Mouse (Mus musculus): ENCODE data around the gene Cdc25a. TPM values are rescaled to one million over a fixed set of nuclear protein-coding genes. Genes with fewer than 3 reads are reported as not detected.

Cdc25a gene
- polyA plus RNA-seq, 1 experiment from 2014 or later: 8.6 TPM

DNA sequence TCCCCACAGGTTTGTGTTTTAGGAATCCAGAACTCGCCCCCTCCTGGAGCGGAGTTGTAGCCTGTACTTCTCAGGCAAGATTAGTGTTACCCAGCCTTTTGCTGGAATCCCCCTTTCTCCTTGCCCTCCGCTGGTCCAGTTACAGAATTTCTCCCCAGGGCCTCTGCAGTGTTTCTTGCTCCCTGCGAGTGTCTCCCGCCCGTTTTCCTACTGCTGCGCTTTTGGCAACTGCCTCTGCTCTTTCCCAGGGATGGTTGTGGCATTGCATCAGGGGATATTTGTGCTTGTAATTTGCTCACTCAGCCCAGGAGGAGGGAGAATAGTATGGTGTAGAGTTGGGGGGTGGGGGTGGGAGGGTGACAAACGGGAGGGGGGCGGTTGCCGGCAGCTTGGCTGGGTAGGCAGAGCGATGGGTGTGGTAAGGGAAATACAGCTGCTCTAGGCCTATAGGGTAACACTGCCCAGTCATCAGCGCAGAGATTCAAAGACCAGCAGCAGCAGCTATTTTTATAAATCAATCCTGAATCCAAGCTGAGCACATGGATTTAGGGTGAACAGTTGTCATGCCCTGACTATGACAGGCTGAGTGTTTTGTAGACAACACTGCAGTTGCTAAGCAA, 57.5 kb downstream of the Cdc25a start:
- WGBS: 3% methylated on average over 12 of the region's 12 CpGs
- peak overlapping the region; percentile 84 for H3K9ac ChIP-seq (replicated peaks; ENCODE audit: low read depth, low read length)
- H3K4me3 ChIP-seq (ENCODE audit: low read depth, low read length): peak overlapping the region; percentile 81
- no peak for ATAC-seq (ENCODE audit: low read depth)
- H3K27me3 ChIP-seq (ENCODE audit: control insufficient read depth, insufficient read depth, low read length): peaks cover 3% of the 10 kb centered on the region; the same call in 1 of the 2 replicates
- no peaks in the 10 kb centered on the region for H3K36me3 ChIP-seq (ENCODE audit: control insufficient read depth, insufficient read depth, low read length)
- H3K4me1 ChIP-seq (ENCODE audit: control insufficient read depth, insufficient read depth, low read length): peaks cover 9% of the 10 kb centered on the region; the same call in 1 of the 2 replicates
- peak overlapping the region; percentile 90; the same call in 1 of the 2 replicates for H3K27ac ChIP-seq (ENCODE audit: low read depth, low read length)
- peak overlapping the region; percentile 87 for H3K4me2 ChIP-seq (ENCODE audit: low read depth, low read length)
- no peaks in the 10 kb centered on the region for H3K9me3 ChIP-seq (ENCODE audit: control insufficient read depth, low read length)

DNA sequence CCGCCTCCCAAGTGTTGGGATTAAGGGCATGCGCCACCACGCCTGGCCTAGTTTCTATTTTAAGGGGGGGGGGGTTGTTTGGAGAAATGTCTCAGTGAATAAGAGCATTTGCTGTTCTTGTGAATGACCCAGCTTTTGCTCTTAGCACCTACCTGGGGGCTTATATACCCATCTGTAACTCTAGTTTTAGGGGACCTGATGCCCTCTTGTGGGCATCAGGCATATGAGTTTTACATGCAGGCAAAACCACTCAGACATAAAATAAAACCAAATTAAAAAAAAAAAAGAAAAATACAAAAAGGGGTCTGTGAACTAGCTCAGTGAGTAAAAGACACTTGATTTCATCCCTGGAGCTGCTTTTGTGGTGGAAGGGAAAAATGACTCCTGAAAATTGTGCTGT, 64.0 kb downstream of the Cdc25a start:
- no peak overlapping the region for H3K4me3 ChIP-seq (ENCODE audit: low read depth, low read length)
- H3K27ac ChIP-seq (ENCODE audit: low read depth, low read length): no peak overlapping the region
- no peak overlapping the region for H3K4me2 ChIP-seq (ENCODE audit: low read depth, low read length)
- no peak overlapping the region for H3K9ac ChIP-seq (replicated peaks; ENCODE audit: low read depth, low read length)
- H3K27me3 ChIP-seq (ENCODE audit: control insufficient read depth, insufficient read depth, low read length): no peaks in the 10 kb centered on the region
- ATAC-seq (ENCODE audit: low read depth): no peak
- H3K36me3 ChIP-seq (ENCODE audit: control insufficient read depth, insufficient read depth, low read length): no peaks in the 10 kb centered on the region
- no peaks in the 10 kb centered on the region; the same call in 1 of the 2 replicates for H3K4me1 ChIP-seq (ENCODE audit: control insufficient read depth, insufficient read depth, low read length)
- H3K9me3 ChIP-seq (ENCODE audit: control insufficient read depth, low read length): no peaks in the 10 kb centered on the region
- WGBS: 97% methylated on average over 3 of the region's 3 CpGs

GRCm38 (mm10) chr9:109942796-109943195, 67.4 kb downstream of the Cdc25a start:
- no peaks in the 10 kb centered on the region for H3K4me1 ChIP-seq (ENCODE audit: control insufficient read depth, insufficient read depth, low read length)
- H3K9me3 ChIP-seq (ENCODE audit: control insufficient read depth, low read length): no peaks in the 10 kb centered on the region
- no peak overlapping the region for H3K4me3 ChIP-seq (ENCODE audit: low read depth, low read length)
- ATAC-seq (ENCODE audit: low read depth): no peak
- H3K27me3 ChIP-seq (ENCODE audit: control insufficient read depth, insufficient read depth, low read length): no peaks in the 10 kb centered on the region
- WGBS: 84% methylated on average over 4 of the region's 4 CpGs
- H3K4me2 ChIP-seq (ENCODE audit: low read depth, low read length): no peak overlapping the region
- no peak overlapping the region for H3K9ac ChIP-seq (replicated peaks; ENCODE audit: low read depth, low read length)
- H3K27ac ChIP-seq (ENCODE audit: low read depth, low read length): no peak overlapping the region
- H3K36me3 ChIP-seq (ENCODE audit: control insufficient read depth, insufficient read depth, low read length): no peaks in the 10 kb centered on the region

Small RNA genes within 50 kb of the gene (microRNA-seq; reads per million reads assigned to microRNA genes)
- not detected for gene Mir7089

Other genes with a start within 250 kb of the Cdc25a start
- not detected in 2 replicates for gene Fbxw24, start 249.5 kb upstream of the Cdc25a start, polyA plus RNA-seq (2014; fragmentation: Nextera tagmentation; extraction: Ambion mirVana)
- gene Fbxw25, start 210.9 kb upstream of the Cdc25a start, polyA plus RNA-seq (2014; fragmentation: Nextera tagmentation; extraction: Ambion mirVana): not detected in 2 replicates
- not detected in 2 replicates for gene Fbxw18, start 172.9 kb upstream of the Cdc25a start, polyA plus RNA-seq (2014; fragmentation: Nextera tagmentation; extraction: Ambion mirVana)
- gene Fbxw26, start 129.5 kb upstream of the Cdc25a start, polyA plus RNA-seq (2014; fragmentation: Nextera tagmentation; extraction: Ambion mirVana): not detected in 2 replicates
- gene Fbxw27, start 84.9 kb upstream of the Cdc25a start, polyA plus RNA-seq (2014; fragmentation: Nextera tagmentation; extraction: Ambion mirVana): not detected in 2 replicates
- gene Spink8, start 63.3 kb upstream of the Cdc25a start, polyA plus RNA-seq (2014; fragmentation: Nextera tagmentation; extraction: Ambion mirVana): not detected in 2 replicates
- 62.5 and 63.7 TPM in 2 replicates for gene Nme6, start 42.8 kb upstream of the Cdc25a start, polyA plus RNA-seq (2014; fragmentation: Nextera tagmentation; extraction: Ambion mirVana)
- gene Camp, start 26.0 kb upstream of the Cdc25a start, polyA plus RNA-seq (2014; fragmentation: Nextera tagmentation; extraction: Ambion mirVana): 0.75 and 0.76 TPM in 2 replicates
- 171 and 219 TPM in 2 replicates for gene Map4, start 55.9 kb downstream of the Cdc25a start, polyA plus RNA-seq (2014; fragmentation: Nextera tagmentation; extraction: Ambion mirVana)
- 89.0 and 90.4 TPM in 2 replicates for gene Smarcc1, start 242.1 kb downstream of the Cdc25a start, polyA plus RNA-seq (2014; fragmentation: Nextera tagmentation; extraction: Ambion mirVana)
- 178 and 207 TPM in 2 replicates for gene Dhx30, start 242.3 kb downstream of the Cdc25a start, polyA plus RNA-seq (2014; fragmentation: Nextera tagmentation; extraction: Ambion mirVana)